Mouse (Mus musculus) thymus, adult 18-20 months (tissue): ENCODE data around the gene Celf5.

ENCODE experiments used
- DNase-seq, 2 experiments: peaks; one replicate each; pipeline ENCODE4 v3.0.0; 2022; ENCODE audit warnings: mixed read lengths in 2 of 2

Celf5 gene

GRCm38 (mm10) chr10:81470454-81470853 is 12.1 kb downstream of the Celf5 start:
- no peak for DNase-seq

GRCm38 (mm10) chr10:81469253-81469652 is 13.3 kb downstream of the Celf5 start:
- DNase-seq = no peak

- DNase-seq = peak in 1 of 2 experiments; percentile 1
These were observed 14.8 kb downstream of the Celf5 start for GRCm38 (mm10) chr10:81467670-81468235.

GRCm38 (mm10) chr10:81466881-81467280 is 15.6 kb downstream of the Celf5 start:
- peak in 1 of 2 experiments; percentile 1 for DNase-seq

- peak in 1 of 2 experiments; percentile 0 for DNase-seq
These were observed 16.4 kb downstream of the Celf5 start for GRCm38 (mm10) chr10:81466066-81466465.

DNA sequence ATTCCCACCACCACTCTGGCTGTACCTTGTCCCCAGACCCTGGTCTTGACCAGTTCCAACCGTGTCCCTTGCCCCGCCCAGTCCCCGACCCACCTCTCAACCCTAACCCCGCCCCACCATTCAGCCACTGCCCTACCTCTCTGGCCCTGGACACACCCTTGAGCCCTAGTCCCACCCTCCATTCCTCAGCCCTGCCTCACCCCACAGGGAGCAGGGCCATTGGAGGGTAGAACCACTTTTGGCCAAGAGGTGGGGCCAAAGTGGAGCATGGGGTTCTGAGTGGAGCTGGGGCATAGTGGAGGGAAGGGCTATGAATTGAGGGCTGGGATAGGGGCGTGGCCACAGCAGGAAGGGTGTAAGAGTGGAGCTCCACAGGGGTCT is 17.3 kb downstream of the Celf5 start:
- DNase-seq = peak; percentile 0 to 3

DNA sequence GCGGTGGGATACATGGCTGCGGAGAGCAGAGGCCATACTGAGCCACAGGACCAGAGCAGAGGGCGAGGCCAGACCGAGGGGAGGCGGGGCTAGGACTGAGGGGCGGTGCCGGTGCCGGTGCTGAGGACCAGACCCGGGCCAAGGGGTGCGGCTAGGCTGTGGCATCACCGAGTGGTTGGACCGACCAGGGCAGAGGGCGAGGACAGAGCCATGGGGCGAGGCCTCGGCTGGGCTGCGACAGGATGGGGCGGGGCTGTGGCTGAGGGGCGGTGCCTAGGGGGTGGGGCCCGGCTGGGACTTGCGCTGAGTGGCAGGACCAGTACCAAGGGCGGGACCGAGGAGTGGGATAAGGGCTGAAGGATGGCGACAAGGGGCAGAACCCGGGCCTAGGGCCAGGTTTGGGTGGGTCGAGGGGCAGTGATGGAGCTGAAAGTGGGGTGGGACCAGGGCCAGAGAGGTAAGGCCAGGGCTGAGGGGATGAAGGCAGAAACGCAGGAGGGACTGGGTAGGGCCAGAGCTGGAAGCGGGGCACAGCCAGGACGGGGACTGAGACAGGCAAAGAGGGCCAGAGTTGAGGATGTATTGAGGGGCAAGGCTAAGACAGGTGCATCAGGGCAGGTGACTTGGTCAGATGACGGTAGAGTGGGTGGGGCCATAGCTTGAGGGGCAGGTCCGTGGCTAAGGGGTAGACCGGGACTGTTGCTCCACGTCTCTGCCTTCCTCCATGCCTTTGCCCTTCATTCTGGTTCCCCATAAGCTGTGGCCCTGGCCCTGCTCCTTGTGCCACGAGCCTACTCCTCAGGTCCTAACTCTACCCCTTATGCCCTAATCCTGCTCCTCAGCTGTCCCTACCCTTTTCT is 17.9 kb downstream of the Celf5 start:
- peak; percentile 3 to 11 for DNase-seq

GRCm38 (mm10) chr10:81463531-81463930 is 19.0 kb downstream of the Celf5 start:
- DNase-seq = peak in 1 of 2 experiments; percentile 1

DNA sequence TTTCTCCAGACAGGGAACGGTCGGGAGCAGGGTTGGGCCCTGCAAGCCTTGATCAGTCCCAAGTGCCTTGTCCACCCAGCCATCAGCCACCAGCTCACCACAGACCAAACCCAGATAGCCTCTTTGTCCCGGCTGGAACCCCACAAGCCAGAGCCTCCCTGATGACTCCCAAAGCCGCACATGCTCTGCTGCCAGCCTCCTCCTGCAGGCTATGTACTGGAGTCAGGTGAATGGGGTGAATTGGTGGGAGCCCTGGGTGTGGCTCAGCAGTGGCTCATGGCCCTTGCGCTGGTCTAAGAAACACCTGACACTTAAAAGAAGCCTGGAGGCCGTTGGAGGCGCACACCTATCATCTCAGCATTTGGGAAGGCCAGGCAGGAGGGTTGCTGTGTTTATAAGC is 19.6 kb downstream of the Celf5 start:
- DNase-seq = peak in 1 of 2 experiments; percentile 2

- DNase-seq = peak in 1 of 2 experiments; percentile 7
These were observed 20.1 kb downstream of the Celf5 start for GRCm38 (mm10) chr10:81462415-81462804.

- no peak for DNase-seq
These were observed 20.7 kb downstream of the Celf5 start for GRCm38 (mm10) chr10:81461673-81462414.

- no peak for DNase-seq
These were observed 21.6 kb downstream of the Celf5 start for GRCm38 (mm10) chr10:81460951-81461350.

GRCm38 (mm10) chr10:81460471-81460870 is 22.0 kb downstream of the Celf5 start:
- DNase-seq = peak; percentile 1 to 2

- no peak for DNase-seq
These were observed 23.1 kb downstream of the Celf5 start for GRCm38 (mm10) chr10:81459399-81459798.

GRCm38 (mm10) chr10:81458267-81458666 is 24.2 kb downstream of the Celf5 start:
- peak in 1 of 2 experiments; percentile 0 for DNase-seq

- DNase-seq = peak in 1 of 2 experiments; percentile 0
These were observed 24.9 kb downstream of the Celf5 start for GRCm38 (mm10) chr10:81457624-81458023.

DNA sequence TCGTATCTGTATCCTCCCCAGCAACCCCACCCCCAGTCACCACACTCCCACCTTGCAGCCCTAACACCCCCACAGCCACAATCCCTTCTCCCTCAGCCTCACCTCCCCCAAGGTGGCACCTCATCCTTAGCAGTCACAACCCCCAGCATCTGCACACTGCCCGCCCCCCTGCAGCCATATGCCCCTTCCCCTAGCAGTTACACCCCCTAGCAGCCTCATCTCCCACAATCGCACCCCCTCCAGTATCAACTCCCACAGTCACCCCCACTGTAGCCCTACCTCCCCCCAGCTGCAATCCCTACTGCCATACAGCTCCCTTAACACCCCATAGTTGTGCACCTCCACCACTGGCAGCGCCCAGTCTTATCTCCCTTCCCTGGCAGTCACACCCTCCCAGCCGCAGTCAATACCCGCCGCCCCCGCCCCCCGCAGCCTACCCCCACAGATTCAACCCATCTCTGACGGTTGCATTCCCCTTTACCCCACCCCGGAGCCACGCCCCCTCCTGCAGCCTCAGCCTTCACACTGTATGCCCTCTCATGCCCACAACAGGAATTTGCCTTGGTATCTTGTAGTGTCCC is 25.4 kb downstream of the Celf5 start:
- no peak for DNase-seq

DNA sequence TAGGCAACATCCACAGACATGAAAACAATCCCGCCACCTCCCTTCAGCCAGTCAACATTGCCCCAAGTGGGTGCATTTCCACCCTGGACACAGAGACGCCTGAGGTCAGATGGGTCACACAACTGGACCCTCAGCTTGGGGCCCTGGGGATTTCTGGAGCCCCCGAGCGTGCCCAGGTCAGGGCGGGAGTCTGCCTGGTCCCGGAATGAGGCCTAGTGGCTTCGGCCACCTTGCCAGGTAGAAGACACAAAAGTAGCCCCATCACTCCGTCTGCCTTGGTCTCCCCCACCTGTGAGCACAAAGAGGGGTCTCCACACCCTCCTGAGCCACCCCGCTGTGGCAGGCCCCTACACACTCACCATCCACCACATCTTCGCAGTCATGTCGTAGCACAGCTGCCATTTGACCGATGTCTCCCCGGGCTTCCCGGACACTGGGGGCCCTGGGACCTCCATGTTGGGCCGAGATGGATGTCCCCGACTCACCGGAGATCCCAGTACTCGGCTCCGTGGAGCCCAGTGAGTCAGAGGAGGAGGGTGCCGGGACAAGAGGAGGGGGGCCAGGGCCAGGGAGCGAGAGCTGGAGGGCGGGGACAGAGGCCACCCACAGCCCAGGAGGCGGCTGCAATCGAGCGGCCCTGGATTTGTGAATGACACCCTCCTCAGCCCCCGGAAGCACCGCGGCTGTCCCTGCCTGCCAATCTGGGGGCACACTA is 27.2 kb downstream of the Celf5 start, which contains the start of gene Nfic:
Gene Nfic (minus strand): TSS at position 455 of the 715 bp plus-strand sequence.
- DNase-seq = peak; percentile 1 to 2

GRCm38 (mm10) chr10:81454106-81454505 is 28.4 kb downstream of the Celf5 start:
- DNase-seq = peak in 1 of 2 experiments; percentile 0

DNA sequence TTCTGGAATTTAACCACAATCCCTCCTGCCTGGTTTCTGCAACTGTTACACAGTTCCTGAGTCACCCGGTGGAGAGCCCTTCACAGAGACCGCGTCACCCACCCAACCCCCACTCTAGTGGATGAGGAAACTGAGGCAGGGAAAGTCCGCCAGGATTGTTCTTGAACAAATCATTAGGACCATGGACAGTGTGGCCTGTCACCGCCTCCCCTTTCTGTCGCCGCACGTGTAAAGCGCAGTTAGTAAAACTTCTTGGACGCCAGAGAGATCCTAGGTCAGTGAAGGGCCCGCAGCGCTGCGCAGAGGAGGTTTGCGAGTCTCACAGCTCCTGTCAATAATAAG is 29.6 kb downstream of the Celf5 start:
- no peak for DNase-seq

DNA sequence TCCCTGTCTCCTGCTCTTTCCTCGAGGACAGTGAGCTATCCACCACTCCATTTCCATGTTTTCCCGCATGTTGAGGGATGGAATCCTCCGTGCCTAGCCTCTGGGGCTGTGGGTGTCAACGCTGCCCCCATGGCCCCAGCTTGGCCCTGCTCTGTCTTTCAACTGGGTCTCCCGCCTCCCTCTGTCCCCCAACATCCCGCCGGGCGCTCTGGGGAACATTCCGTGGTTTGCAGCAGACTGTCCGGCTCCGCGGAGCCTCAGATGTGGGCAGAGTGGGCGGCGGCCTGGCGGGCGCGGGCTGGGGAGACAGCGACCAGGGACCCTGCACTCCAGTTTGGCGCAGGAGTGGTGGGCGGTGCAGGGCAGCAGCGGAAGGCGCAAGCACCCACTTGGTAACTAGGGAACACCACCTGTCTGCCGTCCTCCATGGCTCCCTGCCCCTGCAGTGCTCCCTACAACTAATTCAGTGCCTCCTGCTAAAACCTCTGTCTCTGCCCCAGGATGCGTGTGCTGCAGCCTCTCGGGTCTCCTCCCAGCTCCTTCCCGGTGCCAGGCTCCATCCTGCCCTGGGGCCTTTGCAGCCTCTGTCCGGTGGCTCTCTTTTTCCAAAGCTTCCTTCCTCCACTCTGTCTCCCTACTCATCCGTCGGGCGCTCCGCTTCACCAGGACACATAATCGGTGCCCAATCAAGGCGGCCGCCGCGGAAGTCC is 30.1 kb downstream of the Celf5 start:
- DNase-seq = peak; percentile 1 to 3

DNA sequence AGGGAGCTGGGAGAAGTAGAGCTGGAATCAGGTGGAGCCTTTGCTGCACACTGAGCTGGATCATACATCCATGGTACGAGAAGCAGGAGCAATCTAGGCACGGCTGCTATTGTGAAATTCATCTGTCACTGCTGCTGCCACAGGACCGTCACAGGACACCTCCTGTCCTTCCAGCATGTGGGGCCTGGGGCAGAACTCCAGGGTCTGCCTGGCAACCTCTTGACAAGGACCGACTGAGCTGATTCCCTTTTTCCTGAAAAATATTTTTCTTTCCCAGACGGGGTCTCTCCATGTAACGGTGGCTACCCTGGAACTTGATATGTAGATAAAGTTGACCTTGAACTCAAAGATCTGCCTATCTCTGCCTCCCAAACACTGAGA is 31.2 kb downstream of the Celf5 start:
- DNase-seq = no peak
